Mouse (Mus musculus) skeletal muscle tissue, adult 2 months (tissue): ENCODE results near the gene Olfr259.

Experiments
- DNase-seq: peaks from one replicate; pipeline ENCODE4 v3.0.0-alpha.2; 2012; ENCODE audit warnings: low read depth, low spot score

Olfr259 gene

DNA sequence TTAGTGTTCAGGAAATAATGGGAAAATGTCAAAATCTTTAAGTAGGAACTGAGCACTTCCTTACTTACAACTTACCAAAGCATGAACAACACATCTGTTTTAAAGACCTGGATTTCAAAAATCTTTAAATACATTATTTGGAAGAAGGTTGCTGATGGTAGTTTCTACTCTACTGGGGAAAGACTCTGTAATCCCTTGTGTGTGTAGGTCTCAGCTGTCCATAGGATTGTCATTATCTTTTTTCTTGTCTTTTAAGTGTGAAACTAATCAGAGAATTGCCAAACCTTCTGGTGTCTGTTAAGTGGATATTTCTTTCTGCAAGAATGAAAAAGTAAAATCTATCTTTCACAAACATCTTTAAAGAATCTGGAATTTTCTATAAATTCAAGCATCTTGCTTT, at the start of gene Olfr259:
Gene Olfr259, minus strand, starts transcription at position 101 of the 400 bp plus-strand sequence.
- no peak for DNase-seq

DNA sequence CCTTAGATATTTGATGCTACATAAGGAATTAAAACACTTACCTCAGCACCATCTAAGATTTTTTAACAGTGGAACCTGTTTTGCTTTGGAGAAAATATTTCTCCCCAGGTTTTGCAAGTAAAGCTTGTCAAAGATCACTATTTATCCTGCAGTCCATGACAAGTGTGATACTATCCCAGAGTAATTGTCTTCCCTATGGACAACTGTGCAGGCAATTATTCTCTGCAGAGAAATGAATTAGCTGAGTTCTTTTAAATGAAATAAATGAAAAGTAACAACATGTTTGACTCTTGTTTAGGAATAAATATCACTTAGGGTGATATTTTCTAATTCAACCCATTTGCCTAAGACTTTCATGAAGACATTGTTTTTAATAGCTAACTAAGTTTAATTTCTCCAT, 38.2 kb upstream of the Olfr259 start, which contains the start of gene Olfr1111:
Gene Olfr1111, minus strand, starts transcription at position 101 of the 400 bp plus-strand sequence.
- DNase-seq = no peak

DNA sequence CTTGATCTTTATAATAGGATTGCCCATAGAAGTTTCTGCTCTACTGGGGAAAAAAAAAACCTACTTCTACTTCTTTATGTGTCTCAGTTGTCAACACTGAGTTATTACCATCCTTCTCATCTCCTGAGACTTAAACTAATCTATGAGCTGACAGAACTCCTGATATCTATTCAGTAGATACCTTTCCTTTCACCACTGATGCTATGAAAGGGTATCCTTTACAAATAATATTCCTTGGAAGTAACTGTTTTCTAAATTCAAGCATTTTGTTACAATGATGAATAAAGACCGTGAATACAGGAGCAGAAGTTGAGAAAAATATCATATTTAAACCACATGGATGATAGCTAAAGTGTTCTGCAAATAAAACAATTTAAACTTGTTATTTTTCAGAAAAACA, 25.8 kb upstream of the Olfr259 start, which contains the start of gene Olfr1110:
Gene Olfr1110, minus strand, starts transcription at position 101 of the 400 bp plus-strand sequence.
- DNase-seq = no peak

DNA sequence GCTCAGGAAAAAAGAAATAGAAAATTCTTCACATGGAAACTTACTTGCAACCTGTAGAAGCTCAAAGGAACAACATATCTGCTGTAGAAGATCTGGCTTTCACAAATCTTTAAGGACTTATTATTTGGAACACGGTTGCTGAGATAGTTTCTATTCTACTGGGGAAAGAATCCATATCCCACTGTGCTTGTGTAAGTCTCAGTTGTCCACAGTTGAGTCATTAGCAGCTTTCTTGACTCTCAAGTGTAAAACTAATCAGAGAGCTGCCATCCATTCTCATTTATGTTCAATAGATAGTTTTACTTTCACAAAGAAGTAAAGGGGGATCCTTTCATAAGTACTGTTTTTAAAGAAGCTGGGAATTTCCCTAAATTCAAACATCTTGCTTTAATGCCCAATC, 18.5 kb downstream of the Olfr259 start, which contains the start of gene Olfr1109:
Gene Olfr1109, minus strand, starts transcription at position 101 of the 400 bp plus-strand sequence.
- DNase-seq = no peak

DNA sequence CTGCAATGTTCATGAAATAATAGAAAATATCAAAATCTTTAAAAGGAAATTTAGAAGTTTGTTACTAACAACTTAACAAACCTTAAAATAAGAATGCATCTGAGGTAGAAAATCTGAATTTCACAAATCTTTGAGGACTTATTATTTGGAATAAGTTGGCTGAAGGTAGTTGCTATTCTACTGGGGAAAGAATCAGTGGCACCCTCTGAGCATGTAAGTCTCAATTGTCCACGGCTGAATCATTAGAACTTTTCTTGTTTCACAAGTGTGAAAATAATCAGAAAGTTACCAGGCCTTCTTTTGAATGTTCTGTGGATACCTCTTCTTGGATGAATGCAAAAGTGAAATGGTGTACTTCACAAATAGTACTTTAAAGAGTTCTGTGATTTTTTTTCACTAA, 38.6 kb downstream of the Olfr259 start, which contains the start of gene Olfr1107:
Gene Olfr1107, minus strand, starts transcription at position 101 of the 400 bp plus-strand sequence.
- no peak for DNase-seq
